Mouse (Mus musculus) adrenal gland, postnatal 4 days (tissue): ENCODE results near the gene Aptx. TPM values are rescaled to one million over a fixed set of nuclear protein-coding genes. Genes with fewer than 3 reads are reported as not detected.
A peak's percentile ranks its signal among the peaks of the same experiment; 100 is the strongest.

Source experiments
- DNase-seq, 2 experiments: peaks; one replicate each; pipeline ENCODE4 v3.0.0; 2021 to 2022; ENCODE audit warnings: low spot score in 2 of 2, mixed read lengths in 2 of 2
- long read RNA-seq, 2 experiments: library from polyadenylated mRNA; stranded (forward); transcript quantifications; one replicate each; pipeline ENCODE4 v2.0.0; 2021
- total RNA-seq, 2 experiments: library from RNA; stranded (reverse); gene quantifications; 2 replicates each; pipeline ENCODE4 v1.2.3; 2021

The Aptx gene
- total RNA-seq, result 10 to 100 TPM; 23.4 to 25.6 TPM
- long read RNA-seq, experiment 1, full-length matches to known transcripts, result 16 of 25 reads
- long read RNA-seq, experiment 1, partial matches to known transcripts, result 6 of 25 reads
- long read RNA-seq, experiment 1, other reads (novel, unspliced or antisense), result 3 of 25 reads
- long read RNA-seq, experiment 2, full-length matches to known transcripts, result 7 of 20 reads
- long read RNA-seq, experiment 2, partial matches to known transcripts, result 9 of 20 reads
- long read RNA-seq, experiment 2, other reads (novel, unspliced or antisense), result 4 of 20 reads

DNA sequence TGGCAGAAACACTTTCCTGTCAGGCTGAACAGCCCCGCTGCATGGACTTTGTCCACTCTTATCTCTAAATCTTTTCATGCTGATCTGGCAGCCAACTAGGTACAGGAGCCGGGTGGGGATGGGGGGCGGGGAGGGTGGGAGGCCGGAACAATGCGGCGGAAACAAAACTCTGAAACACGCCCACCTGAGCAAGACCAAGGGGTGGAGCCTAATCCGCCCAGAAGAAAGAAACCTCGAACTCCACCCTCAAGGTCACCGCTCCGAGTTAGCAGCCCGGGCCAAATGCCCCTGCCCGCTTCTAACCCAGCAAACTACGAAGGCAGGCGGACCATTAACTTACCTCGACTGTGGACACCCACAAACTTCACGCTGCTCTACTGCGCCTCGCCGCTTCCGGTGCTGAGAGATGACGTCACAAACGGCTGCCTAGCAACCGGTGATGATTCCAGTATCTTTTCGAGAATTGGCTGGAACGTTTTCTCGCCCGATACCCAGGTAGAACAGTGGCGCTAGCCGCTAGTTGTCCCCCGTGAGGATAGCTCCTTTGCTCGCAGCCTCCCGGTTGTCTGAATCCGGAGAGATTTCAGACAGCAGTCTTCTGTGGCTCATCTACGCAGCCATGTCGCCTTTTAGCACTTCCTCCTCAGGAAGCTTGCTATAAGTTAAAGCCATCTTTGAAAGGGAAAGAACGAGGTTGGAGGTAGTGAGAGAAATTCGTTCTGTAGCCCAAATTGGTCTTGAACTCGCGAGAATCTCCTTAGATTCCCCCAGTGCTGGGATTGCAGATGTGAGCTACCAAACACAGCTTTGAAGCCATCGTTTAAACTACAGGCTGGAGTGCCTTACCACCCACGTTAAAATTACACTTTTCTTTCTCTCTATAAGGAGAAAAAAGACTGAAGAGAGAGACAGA is at the start of gene Aptx:
Gene Aptx (minus strand): TSS at position 398 of the 913 bp plus-strand sequence.
- DNase-seq, result peak; percentile 85 to 93

DNA sequence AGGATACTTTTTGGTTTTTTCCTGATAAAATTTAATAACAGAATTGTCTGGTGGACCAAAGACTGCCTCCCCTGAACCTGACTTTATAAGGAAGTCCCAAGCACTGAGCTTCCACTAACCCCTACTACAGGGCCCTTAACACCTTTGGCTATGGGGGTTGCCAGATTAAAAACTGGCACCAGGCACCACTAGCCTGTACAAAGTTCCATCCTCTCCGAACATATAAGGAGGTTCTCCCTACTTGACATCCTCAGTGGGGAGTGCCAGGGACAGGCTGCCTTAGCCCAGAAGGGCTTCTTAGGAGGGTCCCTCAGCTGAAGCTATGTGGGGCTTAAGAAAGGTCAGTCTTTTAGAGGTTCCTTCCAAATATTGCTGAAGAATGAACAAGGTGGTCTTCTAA is 32.4 kb upstream of the Aptx start:
- no peak for DNase-seq

DNA sequence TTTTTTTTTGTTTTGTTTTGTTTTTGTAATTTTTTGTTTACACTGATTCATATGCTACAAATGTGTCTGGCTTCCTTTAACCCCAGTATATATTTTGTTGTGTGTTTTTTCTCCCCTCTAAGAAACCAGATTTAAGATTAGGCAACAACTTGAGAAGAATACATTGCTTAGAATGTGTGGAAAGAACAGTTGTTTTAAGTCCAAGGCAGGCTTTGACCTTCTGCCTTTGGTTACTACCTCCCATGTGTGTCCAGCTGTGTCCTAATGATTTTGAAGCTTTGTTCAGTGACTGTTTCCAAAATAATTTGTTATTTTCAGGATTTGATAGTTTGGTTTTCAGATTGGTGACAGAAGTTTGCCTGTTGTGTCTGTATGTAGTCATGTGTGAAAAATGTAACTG is 28.3 kb upstream of the Aptx start:
- no peak for DNase-seq

DNA sequence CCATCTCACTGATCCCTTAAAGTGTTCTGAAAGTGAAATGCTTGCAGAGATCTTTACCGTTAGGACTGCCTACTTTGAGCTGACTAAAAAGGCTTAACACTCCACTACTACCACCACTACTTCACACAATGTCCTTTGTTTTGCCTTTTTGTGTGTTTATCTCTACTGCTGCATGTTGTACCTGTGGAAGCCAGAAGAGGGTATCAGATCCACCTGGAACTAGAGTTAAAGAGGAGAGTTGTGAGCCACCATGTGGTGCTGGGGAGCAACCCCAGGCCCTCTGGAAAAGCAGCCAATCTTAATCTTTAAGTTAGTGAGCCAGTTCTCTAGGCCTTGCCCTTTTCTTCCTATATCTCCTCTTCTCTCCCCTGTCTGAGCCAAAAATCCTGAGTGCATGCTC is 24.3 kb upstream of the Aptx start:
- DNase-seq, result no peak

DNA sequence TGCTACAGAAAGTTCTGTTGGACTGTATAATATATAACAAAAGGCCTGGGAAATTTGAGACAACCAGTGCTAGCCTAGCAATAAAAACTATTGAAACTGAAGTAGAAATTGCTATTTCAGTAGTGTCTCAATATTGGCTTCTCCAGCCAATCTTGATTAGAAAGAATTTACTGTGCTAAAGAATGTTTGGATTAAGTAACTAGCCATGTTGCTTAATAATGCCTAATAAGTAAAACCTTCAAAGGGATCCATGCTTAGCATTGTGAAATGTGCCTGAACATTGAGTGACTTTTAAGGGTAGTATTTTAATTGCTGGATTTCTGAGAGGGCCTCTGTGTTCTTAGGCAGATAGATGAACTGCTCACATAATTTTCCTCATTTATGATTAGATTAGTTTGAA is 22.6 kb upstream of the Aptx start:
- no peak for DNase-seq

DNA sequence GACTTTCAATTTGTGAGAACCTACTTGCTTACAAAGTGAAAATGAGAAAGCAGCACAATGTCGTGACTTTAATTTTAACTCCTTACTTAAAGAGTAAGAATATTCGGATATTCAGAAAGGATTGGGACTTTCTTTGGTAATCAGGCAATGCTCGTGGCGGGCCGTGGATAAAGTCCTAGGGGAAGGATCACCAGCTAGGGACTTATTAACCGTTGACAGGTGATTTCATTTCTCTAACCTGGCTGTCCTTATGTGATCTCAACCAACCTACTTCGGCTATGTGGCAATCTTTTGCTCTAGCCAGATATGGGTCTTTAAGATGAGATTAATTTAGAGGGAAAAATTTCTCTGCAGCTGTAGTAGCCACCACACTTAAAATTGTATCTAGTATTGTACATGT is 22.1 kb upstream of the Aptx start:
- DNase-seq, result no peak

DNA sequence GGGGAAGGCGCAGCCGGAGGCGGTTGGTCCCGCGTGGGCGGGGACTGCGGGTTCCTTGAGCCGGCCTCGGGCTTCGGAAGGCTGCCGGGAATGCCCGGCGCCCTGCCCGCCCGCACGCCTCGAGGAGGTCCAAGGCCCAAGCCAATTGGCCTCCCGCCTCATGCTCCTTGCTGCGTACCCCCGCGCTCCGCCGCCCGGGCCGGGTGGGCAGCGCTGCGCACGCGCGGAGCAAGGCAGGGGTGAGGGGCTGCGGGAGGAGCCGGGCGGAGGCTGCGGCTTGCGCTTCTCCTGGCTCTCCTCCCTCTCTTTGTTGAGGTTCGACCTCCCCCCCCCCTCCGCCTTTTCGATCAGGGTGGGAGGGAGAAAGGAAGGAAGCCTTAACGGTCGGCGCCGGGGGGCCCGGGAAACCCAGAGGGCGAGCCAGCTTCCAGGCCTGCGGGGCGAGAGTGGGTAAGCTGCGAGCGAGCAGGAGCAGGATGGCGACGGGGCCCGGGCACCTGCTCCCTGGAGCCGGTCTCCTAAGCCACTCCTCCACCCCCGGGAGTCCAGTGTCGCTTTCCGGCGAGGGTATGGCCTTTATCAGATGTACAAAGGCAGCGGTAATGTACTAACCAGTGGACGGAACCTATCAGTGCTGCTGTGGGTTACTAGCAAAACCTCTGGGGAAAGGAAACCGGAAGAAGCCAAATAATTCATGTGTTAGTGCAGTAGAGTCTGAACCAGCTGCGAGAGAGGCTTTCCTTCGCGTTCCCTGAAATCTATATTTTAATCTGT is 19.9 kb upstream of the Aptx start:
- peak; percentile 57 to 66 for DNase-seq

DNA sequence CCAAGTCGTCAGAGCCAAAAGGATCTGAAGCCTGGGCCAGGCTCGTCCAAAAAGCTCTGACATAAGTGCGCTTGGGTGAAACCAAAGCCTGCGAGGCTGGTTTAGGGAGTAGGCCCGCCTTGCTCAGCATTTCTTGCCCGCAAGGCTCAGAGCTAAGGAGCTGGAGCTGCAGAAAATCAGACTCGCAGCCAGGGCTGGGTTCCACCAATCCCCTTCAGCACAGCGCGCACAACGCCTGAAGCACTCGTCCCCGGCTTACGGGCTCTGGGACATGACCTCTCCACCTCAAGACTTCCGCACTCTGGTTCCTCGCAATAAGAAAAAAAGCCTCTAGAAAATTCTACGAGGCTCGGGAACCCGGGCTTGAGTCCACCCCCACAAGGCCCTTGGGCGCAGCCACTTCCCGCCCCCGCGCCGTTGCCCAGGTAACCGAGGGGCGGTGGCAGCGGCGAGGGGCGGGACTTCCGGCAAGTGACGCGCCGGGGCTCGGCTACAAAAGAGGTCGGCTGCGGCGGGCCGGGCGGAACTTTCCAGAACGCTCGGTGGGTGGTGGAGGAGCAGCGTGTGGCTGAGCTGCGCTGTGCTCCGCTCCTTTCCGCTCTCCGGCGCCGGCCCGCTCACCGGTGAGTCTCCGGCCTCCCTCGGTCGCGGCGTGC is 19.1 kb upstream of the Aptx start, which contains the start of gene Dnaja1:
Gene Dnaja1 (plus strand): TSS at position 140 of the 656 bp plus-strand sequence.
- peak; percentile 97 to 99 for DNase-seq

DNA sequence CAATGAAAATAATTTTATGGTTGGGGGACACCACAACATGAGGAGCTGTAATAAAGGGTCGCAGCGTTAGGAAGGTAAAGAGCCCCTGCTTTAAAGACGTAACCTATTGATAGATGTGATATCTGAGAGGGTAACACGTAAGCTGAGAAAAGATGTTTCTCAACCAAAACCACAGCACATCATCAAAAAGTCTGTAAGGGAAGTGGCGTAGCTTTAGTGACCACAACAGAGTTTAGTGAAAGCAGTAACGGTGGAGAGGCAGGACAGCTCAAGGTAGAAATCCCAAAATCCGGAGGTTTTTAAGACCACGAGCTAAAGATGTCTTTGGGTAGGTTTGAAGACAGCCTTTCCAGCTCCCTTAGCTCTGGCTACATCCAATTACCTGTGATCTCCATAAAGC is 17.9 kb upstream of the Aptx start:
- no peak for DNase-seq

DNA sequence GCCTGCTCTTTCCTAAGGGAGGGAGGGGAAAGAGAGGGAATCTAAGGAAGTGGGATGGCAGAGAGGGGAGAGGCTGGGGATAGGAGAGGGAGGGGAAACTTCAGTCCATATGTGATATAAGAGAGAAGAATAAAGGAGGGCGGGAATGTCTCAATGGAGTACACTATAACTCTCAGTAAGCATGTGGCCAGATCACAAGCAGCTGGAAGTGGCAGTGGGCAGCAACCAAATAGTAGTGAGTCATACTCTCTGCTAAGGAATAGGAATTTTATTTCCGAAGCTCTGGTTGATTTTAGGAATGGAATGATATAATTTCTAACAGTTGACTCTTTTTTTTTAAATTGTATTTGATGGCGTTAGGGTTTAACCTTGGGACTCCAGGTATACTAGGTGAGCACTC is 14.1 kb upstream of the Aptx start:
- no peak for DNase-seq

DNA sequence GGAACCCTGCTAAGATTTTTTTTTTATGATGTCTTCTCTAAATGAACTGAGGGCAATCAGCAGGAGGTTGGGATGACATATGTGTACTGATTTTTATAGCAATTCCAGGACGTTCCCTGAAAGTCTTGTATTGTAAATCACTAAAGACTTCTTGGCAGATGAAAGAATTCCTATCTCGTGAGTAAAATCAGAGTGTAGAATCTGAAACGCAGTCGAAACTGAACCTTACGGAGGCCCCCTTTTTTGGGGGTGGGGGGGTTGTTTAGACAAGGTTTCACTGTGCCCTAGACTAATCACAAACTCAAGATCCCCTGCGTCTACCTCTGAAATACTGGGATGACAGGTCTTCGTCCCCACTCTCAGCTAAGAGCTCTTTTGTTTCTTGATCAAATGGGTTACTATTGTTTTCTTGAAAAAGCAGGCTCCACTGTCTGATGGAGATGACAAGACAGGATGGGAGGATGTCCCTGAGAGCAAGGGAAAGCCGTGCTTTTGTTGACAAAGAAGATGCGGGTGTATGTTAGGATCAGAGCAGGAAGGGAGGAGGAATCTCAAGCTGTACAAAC is 799 bp upstream of the Aptx start:
- DNase-seq, result no peak

DNA sequence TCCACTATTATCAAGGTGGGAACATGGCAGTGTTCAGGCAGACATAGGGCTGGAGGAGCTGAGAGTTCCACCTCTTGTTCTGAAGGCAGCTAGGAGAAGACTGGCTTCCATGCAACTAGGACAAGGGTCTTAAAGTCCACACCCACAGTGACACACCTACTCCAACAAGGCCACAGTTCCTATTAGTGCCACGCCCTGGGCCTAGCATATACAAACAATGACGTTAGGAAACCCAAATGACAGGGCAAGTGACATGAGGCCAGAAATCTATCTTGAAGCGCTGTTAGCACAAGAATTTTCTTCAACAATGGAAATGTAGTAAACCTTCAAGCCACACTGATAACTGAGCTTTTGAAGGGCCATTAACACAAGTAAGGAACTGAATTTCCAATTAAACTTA is 1.2 kb downstream of the Aptx start:
- DNase-seq, result no peak

DNA sequence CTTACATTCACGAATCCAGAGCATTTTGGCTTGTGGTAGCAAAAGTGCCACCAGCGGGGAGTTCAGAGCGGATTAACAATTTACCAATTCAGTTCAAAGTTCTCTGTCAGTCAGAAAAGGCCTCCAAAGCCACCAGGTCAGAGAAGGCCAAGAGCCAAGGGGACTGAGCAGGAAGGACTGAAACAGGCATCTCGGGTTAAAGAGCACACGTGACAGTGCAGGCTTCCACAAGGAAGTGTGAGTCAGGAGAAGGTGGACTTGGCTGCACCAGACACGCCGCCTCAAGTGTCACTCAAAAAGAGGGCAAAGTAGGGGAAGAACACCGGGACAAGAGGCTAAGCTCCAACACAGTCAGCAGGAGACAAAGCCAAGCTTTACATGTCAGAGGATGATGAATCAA is 2.8 kb downstream of the Aptx start:
- no peak for DNase-seq

DNA sequence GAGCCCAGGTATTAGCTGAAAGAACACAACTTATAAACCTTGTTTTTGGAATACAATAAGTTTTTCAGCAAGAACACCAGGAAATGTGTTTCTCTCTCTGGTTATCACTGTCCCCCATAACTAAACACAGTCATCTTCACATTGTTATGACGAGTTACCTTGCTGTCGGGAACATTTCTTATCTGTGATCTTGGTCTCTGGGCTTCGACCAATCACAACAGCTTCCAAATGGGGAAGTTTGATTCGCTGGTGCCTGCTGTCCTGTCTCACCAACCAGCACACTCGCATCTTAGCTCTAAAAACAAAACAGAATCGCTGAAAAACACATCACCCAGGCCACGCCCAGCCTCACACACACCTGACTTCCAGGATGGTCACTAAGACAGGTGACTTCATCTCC is 5.9 kb downstream of the Aptx start:
- DNase-seq, result no peak

DNA sequence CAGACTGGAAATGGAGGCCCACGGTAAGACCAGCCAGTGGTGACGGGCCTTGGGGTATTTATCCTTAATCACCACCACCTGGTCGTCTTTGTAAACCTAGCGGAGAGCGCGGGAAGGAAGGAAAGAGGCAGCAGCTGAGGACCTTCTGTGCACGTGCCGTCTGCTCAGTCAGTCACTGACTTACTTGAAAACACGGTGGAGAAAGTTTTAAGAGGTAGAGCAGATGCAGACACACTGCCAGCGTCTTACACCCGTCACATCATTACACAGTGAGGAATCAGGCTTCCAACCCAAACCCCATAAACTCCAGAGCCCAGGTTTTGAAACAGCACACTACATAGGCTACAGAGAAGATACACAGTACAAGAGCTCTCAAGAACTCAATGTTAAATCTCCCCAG is 11.9 kb downstream of the Aptx start:
- no peak for DNase-seq

DNA sequence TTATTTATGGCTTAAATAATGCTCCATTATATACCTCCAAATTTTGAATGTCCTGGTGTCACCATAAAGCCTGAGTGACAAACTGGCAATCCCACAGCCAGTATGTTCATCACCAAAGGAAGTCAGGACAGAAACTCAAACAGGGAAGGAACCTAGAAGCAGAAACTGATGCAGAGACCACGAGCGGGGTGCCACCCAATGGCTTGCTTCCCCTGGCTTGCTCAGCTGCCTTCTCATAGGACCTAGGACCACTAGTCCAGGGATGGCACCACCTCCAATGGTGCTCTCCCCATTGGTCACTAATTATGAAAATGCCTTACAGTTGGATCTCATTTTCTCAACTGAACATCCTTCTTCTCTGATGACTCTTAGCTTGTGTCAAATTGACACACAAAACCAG is 19.7 kb downstream of the Aptx start:
- DNase-seq, result no peak

DNA sequence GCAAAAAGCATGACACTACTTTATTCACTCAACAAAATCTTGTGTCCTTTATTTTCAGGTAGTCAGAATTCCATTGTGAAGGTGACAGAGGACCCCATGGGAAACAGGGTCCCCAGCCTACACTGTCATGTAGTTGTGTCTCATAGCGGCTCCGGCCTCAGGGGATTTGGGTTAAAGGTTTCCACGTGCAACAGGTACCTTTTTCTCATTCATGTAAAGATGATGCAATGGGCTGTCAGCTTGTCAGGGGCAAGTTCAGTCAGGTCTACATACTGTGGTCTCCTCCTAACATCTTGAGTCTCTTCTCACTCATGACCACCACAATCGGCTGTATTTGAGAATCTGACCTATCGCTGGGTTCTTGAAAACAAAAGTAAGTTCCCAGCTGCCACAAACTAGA is 20.6 kb downstream of the Aptx start:
- DNase-seq, result no peak

DNA sequence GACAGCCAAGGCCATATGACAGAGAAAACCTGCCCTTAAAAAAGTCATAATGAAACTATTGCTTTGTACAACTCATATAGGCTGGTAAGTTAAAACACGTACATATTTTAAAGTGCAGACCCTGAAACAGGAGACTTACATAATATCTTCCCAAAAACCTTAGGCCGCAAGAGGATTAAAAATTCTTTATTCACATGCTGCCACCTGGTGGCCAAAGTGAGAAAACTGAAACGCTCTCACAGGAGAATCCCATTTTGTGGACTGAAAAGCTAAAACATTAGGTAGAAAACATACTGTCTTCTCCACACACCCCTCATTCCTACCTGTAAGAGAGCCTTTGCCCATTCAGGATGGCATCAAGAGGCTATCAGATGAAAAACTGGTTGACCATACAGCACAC is 21.1 kb downstream of the Aptx start:
- no peak for DNase-seq

DNA sequence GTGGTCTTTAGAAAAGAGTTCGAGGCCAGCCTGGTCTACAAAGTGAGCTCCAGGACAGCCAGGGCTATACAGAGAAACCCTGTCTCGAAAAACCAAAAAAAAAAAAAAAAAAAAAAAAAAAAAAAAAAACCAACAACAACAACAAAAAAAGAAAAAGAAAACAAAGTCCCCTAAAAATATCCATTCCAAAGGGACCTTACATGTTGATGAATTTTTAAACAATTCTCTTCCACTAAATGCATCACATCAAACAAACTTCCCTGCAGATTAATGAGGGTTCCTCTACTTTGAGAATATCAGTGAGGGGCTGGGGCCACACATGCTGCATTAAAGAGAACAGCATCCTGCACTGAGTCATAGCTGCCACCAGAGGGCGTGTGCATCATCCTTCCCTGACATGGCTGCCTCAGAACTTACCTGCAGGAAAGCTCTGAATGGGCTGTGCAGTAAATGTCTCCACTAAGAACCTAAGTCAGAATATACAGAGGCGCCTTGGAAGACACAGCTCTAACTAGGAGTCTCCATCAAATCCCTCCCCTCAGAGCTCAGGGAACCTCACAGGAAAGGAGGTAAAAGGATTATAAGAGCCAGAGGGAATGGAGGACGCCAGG is 22.6 kb downstream of the Aptx start:
- no peak for DNase-seq

DNA sequence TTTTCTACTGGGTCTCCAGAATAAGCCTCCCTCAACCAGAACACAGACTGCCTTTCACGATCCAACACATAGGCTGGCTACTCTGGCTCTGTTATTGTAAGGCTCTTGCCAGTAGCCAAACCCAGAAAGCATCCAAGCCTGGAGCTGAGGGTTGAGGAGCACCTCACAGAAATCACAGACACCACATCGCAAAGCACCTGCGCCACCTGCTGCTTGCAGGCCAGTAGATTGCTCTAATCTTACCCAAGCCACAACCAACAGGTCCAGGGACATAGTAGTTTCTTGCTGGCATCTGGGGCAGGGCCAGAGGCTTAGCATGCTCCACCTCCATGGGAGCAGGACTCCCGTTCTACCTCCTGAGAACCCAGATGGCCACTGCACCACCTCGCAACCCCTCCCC is 25.9 kb downstream of the Aptx start:
- no peak for DNase-seq

DNA sequence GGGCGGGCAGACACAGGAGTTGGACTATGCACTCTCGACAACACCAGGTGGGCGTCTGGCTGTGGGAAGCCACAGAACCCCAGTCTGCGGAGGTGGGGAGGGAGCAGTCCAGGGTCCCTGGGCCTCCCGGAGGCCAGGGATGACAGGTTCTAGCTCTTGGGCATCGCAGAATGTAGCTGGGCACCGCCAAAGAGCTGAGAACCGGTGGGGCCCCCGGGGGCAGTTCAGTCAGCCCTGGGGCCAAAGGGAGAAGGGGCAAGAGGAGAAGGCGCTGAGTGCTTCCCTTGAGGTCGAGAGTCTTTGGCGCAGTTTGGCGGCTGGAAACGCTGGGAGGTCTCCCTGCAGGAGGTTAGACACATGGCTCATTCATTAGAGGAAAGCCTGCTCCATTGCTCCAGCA is 26.7 kb downstream of the Aptx start:
- no peak for DNase-seq
